Mouse (Mus musculus): ENCODE measurements at regions not wholly inside any gene's neighbourhood (a gene's known extent, or its start where the extent isn't known, plus 50 kb on each side); places are given as distances from the start of the nearest gene placed in this dataset.
"Not testable (repeated sequence)": the region's sequence is repeated elsewhere in the genome, so short reads cannot be mapped to it uniquely, and the experiment has no call there.

GRCm38 (mm10) chr10:103507051-103507450 is 139.5 kb downstream of the Slc6a15 start:
- H3K27ac ChIP-seq (ENCODE audit: low read depth); H3K9ac ChIP-seq (replicated peaks; ENCODE audit: low read depth, low read length); H3K4me1 ChIP-seq (ENCODE audit: control insufficient read depth, insufficient read depth); ATAC-seq (ENCODE audit: insufficient read depth, low read depth); H3K9me3 ChIP-seq (replicated peaks; ENCODE audit: control insufficient read depth, low read length); H3K36me3 ChIP-seq (replicated peaks; ENCODE audit: control insufficient read depth, insufficient read depth, low read length); H3K4me3 ChIP-seq (ENCODE audit: low read depth, low read length); H3K27me3 ChIP-seq (ENCODE audit: control insufficient read depth, insufficient read depth, low read length); H3K4me2 ChIP-seq (ENCODE audit: low read depth, low read length); DNase-seq (ENCODE audit: low spot score): not testable (repeated sequence)
- WGBS = 70% methylated on average over 7 of the region's 7 CpGs

- DNase-seq (ENCODE audit: low spot score) (no peak), ATAC-seq (ENCODE audit: insufficient read depth, low read depth) (no peak)
- Histone ChIP-seq H3K27ac (ENCODE audit: low read depth) (no peak overlapping the region), H3K27me3 (ENCODE audit: control insufficient read depth, insufficient read depth, low read length) (no peaks in the 10 kb centered on the region), H3K9ac (replicated peaks; ENCODE audit: low read depth, low read length) (no peak overlapping the region), H3K4me3 (ENCODE audit: low read depth, low read length) (no peak overlapping the region), H3K4me2 (ENCODE audit: low read depth, low read length) (no peak overlapping the region), H3K36me3 (replicated peaks; ENCODE audit: control insufficient read depth, insufficient read depth, low read length) (no peaks in the 10 kb centered on the region), H3K4me1 (ENCODE audit: control insufficient read depth, insufficient read depth) (no peaks in the 10 kb centered on the region), H3K9me3 (replicated peaks; ENCODE audit: control insufficient read depth, low read length) (no peaks in the 10 kb centered on the region)
- TF ChIP-seq CTCF (IDR thresholded peaks at IDR 0.05; ENCODE audit: low read depth) = no peak
- no peak for TF ChIP-seq EP300 (IDR thresholded peaks at IDR 0.05; ENCODE audit: low read depth)
- WGBS = 73% methylated on average over 2 of the region's 2 CpGs
These were observed 176.9 kb downstream of the Slc6a15 start for GRCm38 (mm10) chr10:103544502-103544901.

GRCm38 (mm10) chr10:103549510-103549909 is 181.9 kb downstream of the Slc6a15 start:
- Histone ChIP-seq H3K9ac (replicated peaks; ENCODE audit: low read depth, low read length) (no peak overlapping the region), H3K36me3 (replicated peaks; ENCODE audit: control insufficient read depth, insufficient read depth, low read length) (no peaks in the 10 kb centered on the region), H3K4me2 (ENCODE audit: low read depth, low read length) (no peak overlapping the region), H3K27ac (ENCODE audit: low read depth) (no peak overlapping the region), H3K9me3 (replicated peaks; ENCODE audit: control insufficient read depth, low read length) (no peaks in the 10 kb centered on the region), H3K27me3 (ENCODE audit: control insufficient read depth, insufficient read depth, low read length) (no peaks in the 10 kb centered on the region), H3K4me3 (ENCODE audit: low read depth, low read length) (no peak overlapping the region), H3K4me1 (ENCODE audit: control insufficient read depth, insufficient read depth) (no peaks in the 10 kb centered on the region)
- DNase-seq (ENCODE audit: low spot score) (no peak), ATAC-seq (ENCODE audit: insufficient read depth, low read depth) (no peak)
- 73% methylated on average over 2 of the region's 2 CpGs for WGBS
- TF ChIP-seq CTCF (IDR thresholded peaks at IDR 0.05; ENCODE audit: low read depth) (no peak), EP300 (IDR thresholded peaks at IDR 0.05; ENCODE audit: low read depth) (no peak)

GRCm38 (mm10) chr10:103585097-103585496 is 217.5 kb downstream of the Slc6a15 start:
- H3K36me3 ChIP-seq (replicated peaks; ENCODE audit: control insufficient read depth, insufficient read depth, low read length) = no peaks in the 10 kb centered on the region
- H3K27me3 ChIP-seq (ENCODE audit: control insufficient read depth, insufficient read depth, low read length) = no peaks in the 10 kb centered on the region
- H3K27ac ChIP-seq (ENCODE audit: low read depth) = no peak overlapping the region
- H3K9me3 ChIP-seq (replicated peaks; ENCODE audit: control insufficient read depth, low read length) = no peaks in the 10 kb centered on the region
- no peak overlapping the region for H3K4me3 ChIP-seq (ENCODE audit: low read depth, low read length)
- no peak for ATAC-seq (ENCODE audit: insufficient read depth, low read depth)
- no peaks in the 10 kb centered on the region for H3K4me1 ChIP-seq (ENCODE audit: control insufficient read depth, insufficient read depth)
- DNase-seq (ENCODE audit: low spot score) = no peak
- no peak for TF ChIP-seq CTCF (IDR thresholded peaks at IDR 0.05; ENCODE audit: low read depth)
- no peak for TF ChIP-seq EP300 (IDR thresholded peaks at IDR 0.05; ENCODE audit: low read depth)
- 51% methylated on average over 3 of the region's 3 CpGs for WGBS
- no peak overlapping the region for H3K9ac ChIP-seq (replicated peaks; ENCODE audit: low read depth, low read length)
- H3K4me2 ChIP-seq (ENCODE audit: low read depth, low read length) = no peak overlapping the region

- TF ChIP-seq CTCF (IDR thresholded peaks at IDR 0.05; ENCODE audit: low read depth) (no peak), EP300 (IDR thresholded peaks at IDR 0.05; ENCODE audit: low read depth) (no peak)
- Histone ChIP-seq H3K9ac (replicated peaks; ENCODE audit: low read depth, low read length) (no peak overlapping the region), H3K9me3 (replicated peaks; ENCODE audit: control insufficient read depth, low read length) (no peaks in the 10 kb centered on the region), H3K36me3 (replicated peaks; ENCODE audit: control insufficient read depth, insufficient read depth, low read length) (no peaks in the 10 kb centered on the region), H3K4me3 (ENCODE audit: low read depth, low read length) (no peak overlapping the region), H3K27ac (ENCODE audit: low read depth) (no peak overlapping the region), H3K4me1 (ENCODE audit: control insufficient read depth, insufficient read depth) (no peaks in the 10 kb centered on the region), H3K4me2 (ENCODE audit: low read depth, low read length) (no peak overlapping the region), H3K27me3 (ENCODE audit: control insufficient read depth, insufficient read depth, low read length) (no peaks in the 10 kb centered on the region)
- no peak for ATAC-seq (ENCODE audit: insufficient read depth, low read depth)
- 74% methylated on average over 2 of the region's 2 CpGs for WGBS
- DNase-seq (ENCODE audit: low spot score) = no peak
These were observed 217.9 kb downstream of the Slc6a15 start for GRCm38 (mm10) chr10:103585504-103585903.

GRCm38 (mm10) chr10:103591985-103592384 is 224.4 kb downstream of the Slc6a15 start:
- no peaks in the 10 kb centered on the region for H3K4me1 ChIP-seq (ENCODE audit: control insufficient read depth, insufficient read depth)
- no peak for ATAC-seq (ENCODE audit: insufficient read depth, low read depth)
- WGBS = 82% methylated on average over 2 of the region's 2 CpGs

More at GRCm38 (mm10) chr10:103591985-103592384, 224.4 kb downstream of the Slc6a15 start:
- H3K27me3 ChIP-seq (ENCODE audit: control insufficient read depth, insufficient read depth, low read length) = no peaks in the 10 kb centered on the region
- no peaks in the 10 kb centered on the region for H3K36me3 ChIP-seq (replicated peaks; ENCODE audit: control insufficient read depth, insufficient read depth, low read length)
- H3K9me3 ChIP-seq (replicated peaks; ENCODE audit: control insufficient read depth, low read length) = no peaks in the 10 kb centered on the region
- no peak overlapping the region for H3K4me2 ChIP-seq (ENCODE audit: low read depth, low read length)
- no peak overlapping the region for H3K9ac ChIP-seq (replicated peaks; ENCODE audit: low read depth, low read length)
- no peak for DNase-seq (ENCODE audit: low spot score)
- H3K4me3 ChIP-seq (ENCODE audit: low read depth, low read length) = no peak overlapping the region
- TF ChIP-seq EP300 (IDR thresholded peaks at IDR 0.05; ENCODE audit: low read depth) (no peak), CTCF (IDR thresholded peaks at IDR 0.05; ENCODE audit: low read depth) (no peak)
- H3K27ac ChIP-seq (ENCODE audit: low read depth) = no peak overlapping the region

Data from heart, postnatal 0 days (tissue).